Mouse (Mus musculus): ENCODE measurements around the gene Psrc1. TPM values are rescaled to one million over a fixed set of nuclear protein-coding genes. Genes with fewer than 3 reads are reported as not detected.

The Psrc1 gene
- 10 to 100 TPM; 10.7 to 13.7 TPM for total RNA-seq (2023)

GRCm38 (mm10) chr3:108383485-108384354, at the start of gene Psrc1:
TSS of gene Psrc1 (plus strand) at chr3:108383839.

GRCm38 (mm10) chr3:108364270-108364995, 19.2 kb upstream of the Psrc1 start, which contains the start of gene Mybphl:
TSS of gene Mybphl (plus strand) at chr3:108364911.

GRCm38 (mm10) chr3:108414857-108415830, 31.5 kb downstream of the Psrc1 start, which contains the start of gene Celsr2:
TSS of gene Celsr2 (minus strand) at chr3:108415552.

Other genes starting within 250 kb of the Psrc1 start
- 100 to 1,000 TPM; 103 to 111 TPM for gene Gnai3, start 237.7 kb upstream of the Psrc1 start, total RNA-seq (2023)
- gene Gpr61, start 229.0 kb upstream of the Psrc1 start, total RNA-seq (2023): not detected
- gene Amigo1, start 197.5 kb upstream of the Psrc1 start, total RNA-seq (2023): 1 to 10 TPM in 1 of 2 experiments, under 1 TPM in 1; 0.88 to 1.2 TPM
- 10 to 100 TPM; 22.3 to 26.6 TPM for gene Cyb561d1, start 182.6 kb upstream of the Psrc1 start, total RNA-seq (2023)
- gene Atxn7l2, start 172.9 kb upstream of the Psrc1 start, total RNA-seq (2023): 1 to 10 TPM; 8.2 to 9.6 TPM
- not detected for gene Sypl2, start 157.2 kb upstream of the Psrc1 start, total RNA-seq (2023)
- gene Psma5, start 126.9 kb upstream of the Psrc1 start, total RNA-seq (2023): 10 to 100 TPM; 35.3 to 40.1 TPM
- gene Sort1, start 99.8 kb upstream of the Psrc1 start, total RNA-seq (2023): 100 to 1,000 TPM; 147 to 157 TPM
- gene Mybphl, start 18.9 kb upstream of the Psrc1 start, total RNA-seq (2023): not detected
- gene Celsr2, start 31.7 kb downstream of the Psrc1 start, total RNA-seq (2023): 1 to 10 TPM in 1 of 2 experiments, under 1 TPM in 1; 0.75 to 1.2 TPM
- gene Sars, start 61.4 kb downstream of the Psrc1 start, total RNA-seq (2023): 10 to 100 TPM; 57.9 to 65.7 TPM
- gene 1700013F07Rik, start 150.3 kb downstream of the Psrc1 start, total RNA-seq (2023): not detected
- not detected for gene 5330417C22Rik, start 152.7 kb downstream of the Psrc1 start, total RNA-seq (2023)
- 10 to 100 TPM; 29.5 to 32.9 TPM for gene Tmem167b, start 178.6 kb downstream of the Psrc1 start, total RNA-seq (2023)
- gene Taf13, start 187.9 kb downstream of the Psrc1 start, total RNA-seq (2023): 10 to 100 TPM; 42.8 to 48.1 TPM
- gene Wdr47, start 207.4 kb downstream of the Psrc1 start, total RNA-seq (2023): 1 to 10 TPM; 5.7 to 7.9 TPM

Measured in neutrophil, adult 83 days (primary cell).